Mouse (Mus musculus) ES-Bruce4 (cell line): ENCODE measurements around the gene Fam114a1. TPM values are rescaled to one million over a fixed set of nuclear protein-coding genes. Genes with fewer than 3 reads are reported as not detected.

ENCODE experiments used
- H3K27ac ChIP-seq: 2 replicates; pipeline ENCODE4 v1.5.1; 2012; ENCODE audit warnings: low read length, inconsistent platforms; ENCODE audit not compliant: insufficient read depth
- H3K27me3 ChIP-seq: 2 replicates; pipeline ENCODE4 v1.6.1; 2012; ENCODE audit warnings: mild to moderate bottlenecking, low read length, inconsistent platforms; ENCODE audit not compliant: control insufficient read depth, poor library complexity, insufficient read depth, severe bottlenecking
- H3K36me3 ChIP-seq: 2 replicates; pipeline ENCODE4 v1.6.1; 2012; ENCODE audit warnings: inconsistent platforms, mild to moderate bottlenecking, low read length, moderate library complexity; ENCODE audit not compliant: control insufficient read depth, poor library complexity, insufficient read depth, severe bottlenecking
- H3K4me1 ChIP-seq: one replicate; pipeline ENCODE4 v1.8.1; 2011; ENCODE audit warnings: low read length; ENCODE audit not compliant: control insufficient read depth, insufficient read depth
- H3K4me3 ChIP-seq: 2 replicates; pipeline ENCODE4 v1.5.1; 2011; ENCODE audit warnings: low read depth, mild to moderate bottlenecking, low read length
- H3K9ac ChIP-seq: 2 replicates; pipeline ENCODE4 v1.6.1; 2012; ENCODE audit warnings: low read depth, mild to moderate bottlenecking, inconsistent platforms; ENCODE audit not compliant: poor library complexity, severe bottlenecking
- H3K9me3 ChIP-seq: replicated peaks from 2 replicates; pipeline ENCODE4 v1.6.1; 2012; ENCODE audit warnings: mild to moderate bottlenecking, low read length, inconsistent platforms; ENCODE audit not compliant: control insufficient read depth, poor library complexity, insufficient read depth, severe bottlenecking
- CTCF ChIP-seq: IDR thresholded peaks from one replicate; pipeline ENCODE4 v1.8.1; 2011; ENCODE audit warnings: low read depth, low read length
- EP300 ChIP-seq: IDR thresholded peaks from 2 replicates; pipeline ENCODE4 v1.6.1; 2011; ENCODE audit warnings: low read depth, low read length; ENCODE audit not compliant: insufficient read depth
- POLR2A ChIP-seq: IDR thresholded peaks from one replicate; pipeline ENCODE4 v1.8.1; 2011; ENCODE audit warnings: low read length; ENCODE audit not compliant: insufficient read depth
- polyA plus RNA-seq: library from polyadenylated mRNA; stranded (reverse); fragments of >200 nt; gene quantifications from 2 replicates; pipeline ENCODE4 v1.2.4, GENCODE M21; 2011; ENCODE audit warnings: low read depth; ENCODE audit not compliant: missing spikeins, insufficient read depth, insufficient read length

Gene Fam114a1
- polyA plus RNA-seq, 1 experiment = 16.5 TPM

DNA sequence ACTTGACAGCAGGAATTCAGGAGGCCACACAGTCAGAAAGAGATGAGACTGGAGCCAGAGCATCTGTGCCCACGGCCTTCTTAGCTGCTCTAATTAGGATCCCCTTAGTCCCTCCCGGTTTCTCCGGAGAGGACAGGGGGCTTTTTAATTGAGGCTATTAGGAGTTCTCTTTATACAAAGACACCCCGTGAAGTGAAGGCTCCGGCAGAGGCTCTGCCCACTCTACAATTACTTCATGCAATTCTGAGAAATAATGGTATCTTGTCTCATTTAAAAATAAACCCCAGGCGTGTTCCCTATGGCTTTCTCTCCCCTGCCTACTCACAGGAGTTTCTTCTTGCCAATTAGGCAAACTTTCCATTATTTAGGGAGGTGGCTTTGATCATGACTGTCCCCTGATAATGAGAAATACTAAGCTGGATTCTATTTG is 101.8 kb downstream of the Fam114a1 start:
- TF ChIP-seq CTCF = no peak
- TF ChIP-seq EP300 = no peak
- TF ChIP-seq POLR2A = no peak
- H3K27me3 ChIP-seq = no peaks in the 10 kb centered on the region
- H3K27ac ChIP-seq = no peak overlapping the region
- no peaks in the 10 kb centered on the region for H3K9me3 ChIP-seq
- no peak overlapping the region for H3K9ac ChIP-seq
- no peaks in the 10 kb centered on the region for H3K4me1 ChIP-seq
- no peaks in the 10 kb centered on the region for H3K36me3 ChIP-seq
- H3K4me3 ChIP-seq = no peak overlapping the region

GRCm38 (mm10) chr5:65073247-65073646 is 103.4 kb downstream of the Fam114a1 start:
- H3K4me3 ChIP-seq = no peak overlapping the region
- H3K27me3 ChIP-seq = no peaks in the 10 kb centered on the region
- TF ChIP-seq EP300 = no peak
- TF ChIP-seq CTCF = no peak
- TF ChIP-seq POLR2A = no peak
- no peaks in the 10 kb centered on the region for H3K36me3 ChIP-seq
- no peaks in the 10 kb centered on the region for H3K4me1 ChIP-seq
- no peak overlapping the region for H3K9ac ChIP-seq
- no peak overlapping the region for H3K27ac ChIP-seq
- H3K9me3 ChIP-seq = no peaks in the 10 kb centered on the region; the same call in 1 of the 2 replicates

GRCm38 (mm10) chr5:65074693-65075092 is 104.8 kb downstream of the Fam114a1 start:
- TF ChIP-seq CTCF = peak; percentile 15
- no peak for TF ChIP-seq EP300
- no peaks in the 10 kb centered on the region for H3K4me1 ChIP-seq
- H3K27me3 ChIP-seq = no peaks in the 10 kb centered on the region
- H3K4me3 ChIP-seq = no peak overlapping the region
- H3K9me3 ChIP-seq = no peaks in the 10 kb centered on the region; the same call in 1 of the 2 replicates
- no peak overlapping the region for H3K9ac ChIP-seq
- no peak overlapping the region for H3K27ac ChIP-seq
- no peaks in the 10 kb centered on the region for H3K36me3 ChIP-seq

DNA sequence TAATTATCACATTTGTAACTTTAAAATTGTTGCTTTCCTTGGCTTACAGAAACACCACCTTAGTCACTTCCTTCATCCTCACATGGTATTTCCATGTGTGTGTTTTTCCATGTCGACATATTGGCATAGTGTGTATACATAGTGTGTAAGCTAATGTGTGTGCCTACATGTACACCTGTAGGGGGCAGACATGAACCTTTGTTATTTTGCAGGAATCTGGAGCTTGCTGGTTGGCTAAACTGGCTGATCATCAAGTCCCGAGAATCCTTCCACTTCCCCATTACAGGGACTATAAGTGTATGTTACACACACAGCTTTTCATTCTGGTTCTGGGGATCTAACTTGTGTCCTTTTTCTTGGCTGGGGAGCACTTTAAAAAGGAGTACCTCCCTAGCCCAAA is 106.2 kb downstream of the Fam114a1 start:
- TF ChIP-seq CTCF (no peak), EP300 (no peak), POLR2A (no peak)
- no peak overlapping the region for H3K27ac ChIP-seq
- no peaks in the 10 kb centered on the region; the same call in 1 of the 2 replicates for H3K9me3 ChIP-seq
- no peaks in the 10 kb centered on the region for H3K4me1 ChIP-seq
- H3K4me3 ChIP-seq = no peak overlapping the region
- H3K9ac ChIP-seq = no peak overlapping the region
- H3K36me3 ChIP-seq = no peaks in the 10 kb centered on the region
- H3K27me3 ChIP-seq = no peaks in the 10 kb centered on the region

DNA sequence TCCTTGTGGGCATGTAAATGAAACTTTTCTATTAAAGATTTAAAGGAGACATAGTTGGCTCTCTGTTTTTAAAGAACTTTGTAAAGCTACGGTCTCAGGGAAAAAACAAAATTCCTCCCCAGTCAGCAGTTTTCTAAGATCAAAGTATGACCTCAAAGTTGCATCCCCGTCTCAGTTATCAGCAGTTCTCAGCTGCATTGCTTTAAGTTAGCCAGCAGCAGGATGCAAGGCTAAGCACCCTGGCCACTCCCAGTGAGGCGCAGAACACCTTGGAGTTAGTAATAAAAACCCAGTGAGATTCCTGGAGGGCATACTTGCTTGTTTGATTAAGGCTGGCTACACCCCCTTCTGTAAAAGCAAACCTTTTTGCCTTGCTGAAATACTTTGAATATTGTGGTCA is 106.9 kb downstream of the Fam114a1 start:
- no peaks in the 10 kb centered on the region for H3K36me3 ChIP-seq
- no peak overlapping the region for H3K27ac ChIP-seq
- H3K9ac ChIP-seq = no peak overlapping the region
- H3K27me3 ChIP-seq = no peaks in the 10 kb centered on the region
- H3K4me3 ChIP-seq = no peak overlapping the region
- H3K4me1 ChIP-seq = no peaks in the 10 kb centered on the region
- no peaks in the 10 kb centered on the region; the same call in 1 of the 2 replicates for H3K9me3 ChIP-seq
- no peak for TF ChIP-seq CTCF
- no peak for TF ChIP-seq POLR2A
- TF ChIP-seq EP300 = no peak

- no peak overlapping the region for H3K4me3 ChIP-seq
- H3K9me3 ChIP-seq = no peaks in the 10 kb centered on the region; the same call in 1 of the 2 replicates
- H3K4me1 ChIP-seq = no peaks in the 10 kb centered on the region
- no peaks in the 10 kb centered on the region for H3K36me3 ChIP-seq
- H3K27ac ChIP-seq = peak overlapping the region; percentile 1; the same call in 1 of the 2 replicates
- no peak overlapping the region for H3K9ac ChIP-seq
- H3K27me3 ChIP-seq = no peaks in the 10 kb centered on the region
- TF ChIP-seq EP300 = no peak
- no peak for TF ChIP-seq CTCF
- no peak for TF ChIP-seq POLR2A
Measured at GRCm38 (mm10) chr5:65078081-65078480, 108.2 kb downstream of the Fam114a1 start.
